In genomic region chr6:129547277-129547676, GRCm38 (mm10) we compare ENCODE assay signal across 25 mouse cellular contexts. TPM values are rescaled to one million over a fixed set of nuclear protein-coding genes. Genes with fewer than 3 reads are reported as not detected.
"Had no signal": no experiment of that assay in that cellular context is flagged by ENCODE, and none has a peak within 500 bp of the region (broad histone marks: within the 10 kb centered on the region; RNA-seq: fewer than 3 reads in every experiment).

No protein-coding gene starts in this region.

- H3K4me1 ChIP-seq: midbrain, embryonic 15.5 days had no signal

- ATAC-seq: lung, postnatal 0 days; midbrain, embryonic 13.5 days; midbrain, embryonic 15.5 days had no signal

- H3K4me2 ChIP-seq: lung, embryonic 15.5 days; midbrain, embryonic 11.5 days; midbrain, embryonic 13.5 days; midbrain, embryonic 15.5 days; neural tube, embryonic 13.5 days; neural tube, embryonic 15.5 days had no signal

- H3K9me3 ChIP-seq: lung, embryonic 15.5 days; megakaryocyte, embryonic 14.5 days; midbrain, embryonic 13.5 days; midbrain, embryonic 15.5 days; neural tube, embryonic 13.5 days; neural tube, embryonic 15.5 days had no signal

- DNase-seq: lung, adult 2 months; lung, postnatal 14 days; lung, postnatal 36 days; retina, postnatal 1 day; right cerebral cortex, adult 18-20 months; thymus, adult 18-20 months; thymus, postnatal 14 days; thymus, postnatal 36 days had no signal

- H3K36me3 ChIP-seq: lung, embryonic 15.5 days; midbrain, embryonic 15.5 days; neural tube, embryonic 15.5 days had no signal

- H3K9ac ChIP-seq: lung, embryonic 15.5 days; midbrain, embryonic 13.5 days; midbrain, embryonic 15.5 days; neural tube, embryonic 13.5 days; neural tube, embryonic 15.5 days had no signal

- H3K27me3 ChIP-seq: lung, embryonic 15.5 days; midbrain, embryonic 13.5 days; midbrain, embryonic 15.5 days; neural tube, embryonic 13.5 days; neural tube, embryonic 15.5 days had no signal

- H3K4me3 ChIP-seq: lung, embryonic 15.5 days; megakaryocyte, embryonic 14.5 days; midbrain, embryonic 13.5 days; midbrain, embryonic 15.5 days; neural tube, embryonic 13.5 days; neural tube, embryonic 15.5 days had no signal

- H3K27ac ChIP-seq: lung, embryonic 15.5 days; macrophage; midbrain, embryonic 13.5 days; midbrain, embryonic 15.5 days; neural tube, embryonic 13.5 days; neural tube, embryonic 15.5 days had no signal

RNA-seq across cellular contexts. Expression of gene Klre1, which starts 30.4 kb away (rescaled TPM):
- total RNA-seq: midbrain, postnatal 0 days had no signal
- polyA plus RNA-seq: lung, embryonic 15.5 days; macrophage; midbrain, embryonic 11.5 days; midbrain, embryonic 13.5 days; midbrain, embryonic 15.5 days; neural tube, embryonic 11.5 days; neural tube, embryonic 13.5 days; stomach, embryonic 14.5 days; stomach, embryonic 16.5 days had no signal

RNA-seq across cellular contexts. Expression of gene Tmem52b, which starts 34.9 kb away (rescaled TPM):
- total RNA-seq: midbrain, postnatal 0 days; monocyte, adult 5-6 weeks had no signal
- polyA plus RNA-seq: liver, embryonic 16.5 days; lung, postnatal 0 days; macrophage; midbrain, embryonic 11.5 days; midbrain, embryonic 13.5 days; midbrain, postnatal 0 days; neural tube, embryonic 11.5 days; neural tube, embryonic 15.5 days; spleen, adult 2 months; stomach, embryonic 14.5 days; stomach, embryonic 16.5 days; thymus, postnatal 0 days had no signal

RNA-seq across cellular contexts. Expression of gene Olr1, which starts 40.3 kb away (rescaled TPM):
- total RNA-seq: midbrain, postnatal 0 days had no signal
- polyA plus RNA-seq: midbrain, embryonic 11.5 days; midbrain, embryonic 13.5 days; midbrain, embryonic 15.5 days; midbrain, postnatal 0 days; neural tube, embryonic 11.5 days; stomach, embryonic 14.5 days had no signal

RNA-seq across cellular contexts. Expression of gene Klrd1, which starts 44.3 kb away (rescaled TPM):
- total RNA-seq: midbrain, postnatal 0 days had no signal
- polyA plus RNA-seq: midbrain, embryonic 11.5 days; midbrain, embryonic 13.5 days; midbrain, embryonic 15.5 days; midbrain, postnatal 0 days; neural tube, embryonic 11.5 days; neural tube, embryonic 13.5 days; neural tube, embryonic 15.5 days had no signal
